Mouse (Mus musculus) lung, postnatal 0 days (tissue): ENCODE results near the gene Col6a3.

Experiments
- CTCF ChIP-seq: IDR thresholded peaks from 2 replicates; pipeline ENCODE4 v1.5.1; 2016; ENCODE audit warnings: antibody characterized with exemption, mild to moderate bottlenecking
- EP300 ChIP-seq: IDR thresholded peaks from 2 replicates; pipeline ENCODE4 v1.6.1; 2016; ENCODE audit warnings: antibody characterized with exemption, mild to moderate bottlenecking, control low read depth

DNA sequence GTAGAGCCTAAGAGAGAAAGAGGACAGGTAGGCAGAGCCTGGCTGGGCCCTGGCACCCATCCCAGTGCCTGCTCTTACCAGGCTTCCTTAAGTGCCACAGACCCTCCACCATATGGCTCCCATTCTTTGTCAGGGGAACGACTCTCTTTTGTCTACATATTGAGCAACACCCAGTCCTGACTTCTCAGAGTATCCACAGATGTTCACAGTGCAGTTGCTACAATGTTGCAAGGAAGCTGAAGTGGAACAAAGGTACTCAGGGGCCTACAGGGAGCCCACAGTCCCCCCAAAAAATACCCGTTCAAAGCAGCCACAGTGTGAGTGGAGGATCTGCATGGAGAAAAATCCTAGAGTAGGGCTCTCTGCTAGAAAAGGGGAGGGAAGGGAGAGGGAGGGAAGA, 32.2 kb upstream of the Col6a3 start:
- TF ChIP-seq CTCF (no peak), EP300 (no peak; the same call in none of the 2 replicates)
